Mouse (Mus musculus) olfactory bulb, adult 2 months (tissue): ENCODE data around the gene Flii. TPM values are rescaled to one million over a fixed set of nuclear protein-coding genes. Genes with fewer than 3 reads are reported as not detected.

ENCODE experiments used
- H3K27ac ChIP-seq: fragments of 200-500 bp; 2 replicates; pipeline ENCODE4 v1.5.1; 2012; ENCODE audit warnings: low read depth, low read length; ENCODE audit not compliant: insufficient read depth
- H3K4me1 ChIP-seq: fragments of 200-500 bp; 2 replicates; pipeline ENCODE4 v1.6.1; 2012; ENCODE audit warnings: low read length; ENCODE audit not compliant: control insufficient read depth, insufficient read depth
- H3K4me3 ChIP-seq: fragments of 200-500 bp; 2 replicates; pipeline ENCODE4 v1.5.1; 2012; ENCODE audit warnings: mild to moderate bottlenecking, low read depth, low read length, moderate library complexity; ENCODE audit not compliant: insufficient read depth
- CTCF ChIP-seq: fragments of 200-500 bp; IDR thresholded peaks from 2 replicates; pipeline ENCODE4 v1.5.1; 2012; ENCODE audit warnings: low read depth, mild to moderate bottlenecking, low read length, moderate library complexity; ENCODE audit not compliant: insufficient read depth
- POLR2A ChIP-seq: fragments of 200-500 bp; IDR thresholded peaks from 2 replicates; pipeline ENCODE4 v1.6.1; 2012; ENCODE audit warnings: mild to moderate bottlenecking, low read depth, low read length, moderate library complexity; ENCODE audit not compliant: insufficient read depth
- WGBS: fragments of 180-500 bp; shearing (Covaris S2); methylation state at CpG from one replicate; pipeline ENCODE4 v1.1.7; 2018; 5-methylcytosine and 5-hydroxymethylcytosine counted together
- polyA plus RNA-seq: library from polyadenylated mRNA; stranded (reverse); fragments of >200 nt; gene quantifications from 2 replicates; pipeline ENCODE4 v1.2.4, GENCODE M21; 2012; ENCODE audit warnings: low replicate concordance; ENCODE audit not compliant: missing spikeins, insufficient read depth, insufficient read length

Gene Flii
- polyA plus RNA-seq, 1 experiment = not detected

DNA sequence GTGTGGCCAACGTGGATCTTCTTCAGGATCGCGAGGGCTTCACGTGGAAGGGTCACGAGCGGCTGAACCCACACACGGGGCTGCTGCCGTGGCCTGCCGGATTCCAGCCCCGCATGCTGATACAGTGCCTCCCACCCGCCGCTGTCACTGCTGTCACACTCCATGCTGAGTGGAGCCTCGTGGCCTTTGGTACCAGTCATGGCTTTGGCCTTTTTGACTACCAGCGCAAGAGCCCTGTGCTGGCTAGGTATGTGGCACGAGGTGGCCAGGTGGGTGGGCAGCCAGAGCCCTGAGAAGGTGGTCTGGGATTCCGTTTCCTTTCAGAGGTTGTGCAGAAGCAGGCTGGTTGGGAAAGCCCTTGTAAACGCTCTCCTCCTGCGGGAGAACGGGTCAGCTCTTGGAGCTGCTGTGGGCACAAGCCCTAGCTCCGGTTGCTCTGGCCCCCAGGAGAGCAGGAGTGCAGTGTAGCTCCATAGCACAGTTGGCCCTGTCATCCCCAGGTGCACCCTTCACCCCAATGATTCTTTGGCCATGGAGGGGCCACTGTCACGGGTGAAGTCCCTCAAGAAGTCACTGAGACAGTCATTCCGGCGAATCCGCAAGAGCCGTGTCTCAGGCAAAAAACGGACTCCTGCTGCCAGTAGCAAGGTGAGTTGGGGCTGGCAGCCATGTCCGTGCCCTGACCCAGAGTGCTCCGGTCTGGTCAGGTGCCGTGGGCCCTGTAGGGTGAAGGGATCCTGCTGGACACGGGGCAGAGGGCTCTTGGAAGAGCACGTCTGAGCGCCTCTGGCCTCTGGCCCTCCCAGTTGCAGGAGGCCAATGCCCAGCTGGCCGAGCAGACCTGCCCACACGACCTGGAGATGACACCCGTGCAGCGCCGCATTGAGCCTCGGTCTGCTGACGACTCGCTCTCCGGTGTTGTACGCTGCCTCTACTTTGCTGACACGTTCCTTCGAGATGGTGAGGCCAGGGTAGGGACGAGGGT lies 17.3 kb downstream of the Flii start:
- TF ChIP-seq POLR2A (no peak), CTCF (no peak)
- H3K27ac ChIP-seq = no peak overlapping the region
- H3K4me3 ChIP-seq = no peak overlapping the region
- H3K4me1 ChIP-seq = peaks cover 29% of the 10 kb centered on the region
- 94% methylated on average over 45 of the region's 45 CpGs for WGBS

DNA sequence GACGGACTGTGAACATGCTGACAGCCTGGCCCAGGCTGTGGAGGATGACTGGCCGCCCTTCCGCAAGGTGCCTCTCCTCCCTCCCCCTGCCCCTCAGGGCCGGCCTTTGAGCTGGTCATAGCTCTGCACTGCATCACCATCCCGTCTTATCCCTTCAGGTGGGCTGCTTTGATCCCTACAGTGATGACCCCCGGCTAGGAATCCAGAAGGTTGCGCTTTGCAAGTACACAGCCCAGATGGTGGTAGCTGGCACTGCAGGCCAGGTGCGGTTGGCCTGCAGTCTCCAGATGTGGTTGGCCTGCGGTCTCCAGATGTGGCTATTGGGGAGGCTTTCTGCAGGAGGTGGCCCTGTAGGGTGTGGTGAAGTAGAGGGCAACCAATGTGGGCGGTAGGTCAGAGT lies 18.4 kb downstream of the Flii start:
- Histone ChIP-seq H3K4me1 (peaks cover 40% of the 10 kb centered on the region), H3K4me3 (no peak overlapping the region), H3K27ac (no peak overlapping the region)
- TF ChIP-seq CTCF = no peak
- no peak for TF ChIP-seq POLR2A
- 94% methylated on average over 10 of the region's 10 CpGs for WGBS

DNA sequence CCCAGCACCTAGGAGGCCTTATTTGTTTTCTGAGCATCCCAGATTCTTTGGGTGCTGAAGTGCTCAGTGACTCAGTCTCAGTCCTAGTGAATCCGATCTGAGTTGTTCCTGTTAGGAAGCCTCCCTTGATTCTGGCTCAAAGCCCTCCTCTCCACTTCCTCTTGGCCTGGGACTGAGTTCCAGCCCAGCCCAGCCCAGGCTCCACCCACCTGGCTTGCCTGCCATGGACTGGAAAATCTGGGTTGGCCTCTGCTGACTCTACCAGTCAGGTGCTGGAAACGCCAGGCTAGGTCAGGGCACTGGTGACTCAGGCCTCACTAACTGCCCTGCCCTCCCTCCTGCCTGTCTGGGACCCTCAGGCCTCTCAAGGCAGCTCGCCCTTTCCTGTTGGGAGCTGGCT lies 19.4 kb downstream of the Flii start:
- TF ChIP-seq CTCF (no peak), POLR2A (no peak)
- peaks cover 49% of the 10 kb centered on the region for H3K4me1 ChIP-seq
- H3K4me3 ChIP-seq = no peak overlapping the region
- H3K27ac ChIP-seq = no peak overlapping the region
- WGBS = 62% methylated on average over 3 of the region's 3 CpGs

DNA sequence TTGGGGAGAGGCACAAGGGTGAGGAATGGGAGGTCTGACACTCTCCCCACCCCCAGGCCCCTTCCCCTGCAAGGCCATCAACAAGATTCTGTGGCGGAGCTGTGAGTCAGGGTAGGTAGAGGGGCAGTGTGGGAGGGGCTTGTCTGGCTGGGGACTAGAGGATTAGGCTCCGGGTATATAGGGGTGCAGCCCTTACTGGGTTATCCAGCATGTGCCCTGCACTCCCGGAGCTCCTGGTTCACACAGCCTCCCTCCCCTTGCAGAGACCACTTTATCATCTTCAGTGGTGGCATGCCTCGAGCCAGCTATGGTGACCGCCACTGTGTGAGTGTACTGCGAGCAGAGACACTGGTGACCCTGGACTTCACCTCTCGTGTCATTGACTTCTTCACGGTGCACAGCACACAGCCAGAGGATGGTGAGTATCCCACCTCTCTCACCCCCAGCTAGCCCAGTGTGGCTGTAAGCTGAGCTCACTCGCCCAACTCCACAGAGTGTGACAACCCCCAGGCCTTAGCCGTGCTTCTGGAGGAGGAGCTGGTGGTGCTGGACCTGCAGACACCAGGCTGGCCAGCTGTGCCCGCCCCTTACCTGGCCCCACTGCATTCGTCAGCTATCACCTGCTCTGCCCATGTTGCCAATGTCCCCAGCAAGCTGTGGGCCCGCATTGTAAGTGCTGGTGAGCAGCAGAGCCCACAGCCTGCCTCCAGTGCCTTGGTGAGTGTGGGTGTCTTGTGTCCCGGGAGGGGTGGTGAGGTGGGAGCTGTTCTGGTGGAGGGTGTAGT lies 20.2 kb downstream of the Flii start:
- H3K4me3 ChIP-seq = no peak overlapping the region
- H3K27ac ChIP-seq = no peak overlapping the region
- TF ChIP-seq POLR2A = no peak
- no peak for TF ChIP-seq CTCF
- H3K4me1 ChIP-seq = peaks cover 54% of the 10 kb centered on the region
- 81% methylated on average over 14 of the region's 14 CpGs for WGBS

DNA sequence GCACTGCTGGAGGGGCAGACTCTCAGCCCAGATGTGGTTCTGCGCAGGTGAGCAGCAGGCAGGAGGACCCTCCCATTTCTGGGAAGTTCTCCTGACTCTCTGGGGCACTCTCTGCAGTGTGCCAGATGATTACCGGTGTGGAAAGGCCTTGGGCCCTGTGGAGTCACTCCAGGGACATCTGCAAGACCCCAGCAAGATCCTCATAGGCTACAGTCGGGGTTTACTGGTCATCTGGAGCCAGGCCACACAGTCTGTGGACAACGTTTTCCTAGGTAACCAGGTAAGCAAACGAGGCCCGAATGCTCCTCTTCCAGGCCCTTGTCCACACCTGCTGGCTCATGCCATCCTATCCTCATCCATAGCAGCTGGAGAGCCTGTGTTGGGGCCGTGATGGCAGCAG lies 21.0 kb downstream of the Flii start:
- Histone ChIP-seq H3K27ac (peak overlapping the region; percentile 57; the same call in 1 of the 2 replicates), H3K4me1 (peaks cover 58% of the 10 kb centered on the region), H3K4me3 (no peak overlapping the region)
- TF ChIP-seq POLR2A = no peak
- TF ChIP-seq CTCF = no peak
- WGBS = 86% methylated on average over 7 of the region's 7 CpGs

DNA sequence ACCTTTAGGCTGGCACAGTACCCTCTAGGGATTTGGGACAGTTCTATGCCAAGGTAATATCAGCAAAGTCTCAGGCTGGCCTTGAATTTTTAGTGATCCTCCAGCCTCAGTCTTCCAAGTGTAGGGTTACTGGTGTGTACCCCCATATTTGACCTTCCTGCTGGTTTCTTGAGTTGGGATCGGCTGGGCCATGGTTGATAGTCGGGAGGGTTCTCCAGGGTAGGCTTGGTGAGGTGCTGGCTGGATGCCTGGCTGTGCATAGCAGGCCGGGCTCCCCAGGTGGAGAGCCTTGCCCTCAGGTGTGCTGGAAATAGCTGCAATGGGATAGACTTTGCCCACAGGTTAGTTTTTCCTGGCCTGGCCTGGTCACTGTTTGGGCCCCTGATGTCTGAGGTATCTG lies 21.8 kb downstream of the Flii start:
- peaks cover 64% of the 10 kb centered on the region for H3K4me1 ChIP-seq
- no peak overlapping the region for H3K4me3 ChIP-seq
- H3K27ac ChIP-seq = peak overlapping the region; percentile 57
- WGBS = 88% methylated on average over 3 of the region's 3 CpGs
- no peak for TF ChIP-seq POLR2A
- no peak for TF ChIP-seq CTCF

DNA sequence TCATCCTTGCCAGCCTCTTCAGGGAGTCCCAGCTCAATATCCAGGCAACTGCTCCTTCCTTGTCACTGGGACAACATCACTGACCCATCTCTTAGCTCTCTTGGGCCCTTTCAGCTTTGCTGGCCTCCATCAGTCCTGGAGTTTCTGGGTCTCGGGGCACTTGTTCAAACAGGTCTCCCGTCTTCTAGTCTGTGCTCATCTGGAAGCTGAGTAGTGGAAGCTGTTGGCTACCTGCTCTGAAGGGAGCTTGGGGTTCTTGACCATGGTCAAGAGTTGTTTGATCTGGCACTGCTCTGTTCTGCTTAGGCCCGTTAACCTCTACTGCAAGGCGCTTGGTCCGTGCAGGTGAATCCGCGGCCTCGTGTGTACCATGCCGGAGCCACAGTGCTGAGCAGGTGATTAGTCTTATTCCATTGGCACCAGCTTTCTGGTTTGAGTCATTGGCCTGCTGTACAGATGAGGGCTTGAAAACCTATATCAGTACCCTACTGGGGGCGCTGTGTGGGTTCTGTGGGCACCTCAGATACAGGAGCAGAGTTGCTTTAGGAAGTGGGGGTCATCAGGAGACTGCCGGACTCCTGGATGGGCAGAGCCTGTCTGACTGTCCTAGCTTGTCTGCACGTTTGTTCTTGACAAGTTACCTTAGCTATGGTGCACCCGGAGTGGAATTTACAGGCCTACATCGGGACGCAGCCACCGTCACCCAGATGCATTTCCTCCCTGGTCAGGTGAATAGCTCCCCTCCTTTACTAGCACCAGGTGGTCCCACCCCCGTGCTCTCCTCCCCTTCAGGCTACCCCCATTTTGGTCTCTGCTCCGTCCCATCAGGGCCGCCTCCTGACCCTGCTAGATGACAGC lies 22.8 kb downstream of the Flii start:
- 90% methylated on average over 19 of the region's 19 CpGs for WGBS
- Histone ChIP-seq H3K4me3 (no peak overlapping the region), H3K4me1 (peaks cover 67% of the 10 kb centered on the region), H3K27ac (no peak overlapping the region)
- TF ChIP-seq CTCF = no peak
- TF ChIP-seq POLR2A = no peak

DNA sequence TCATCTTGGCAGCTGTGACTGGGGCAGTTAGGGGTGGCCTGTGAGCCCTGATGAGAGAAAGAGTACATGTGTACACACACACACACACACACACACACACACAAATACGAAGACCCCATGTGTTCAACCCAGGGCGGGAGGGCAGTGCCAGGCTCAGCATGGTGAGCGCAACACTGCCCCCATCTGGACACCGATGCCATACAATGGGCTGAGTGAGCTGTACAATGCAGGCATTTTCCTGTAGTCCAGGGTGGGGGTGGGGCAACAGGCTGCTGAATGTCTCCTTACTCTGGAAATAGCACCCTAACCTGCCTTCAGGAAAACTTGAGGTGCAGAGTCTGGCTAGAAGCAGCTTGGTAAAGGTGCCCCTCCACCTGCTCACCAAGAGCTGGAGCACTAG lies 23.9 kb downstream of the Flii start:
- TF ChIP-seq CTCF (no peak), POLR2A (no peak)
- H3K27ac ChIP-seq = no peak overlapping the region
- 10% methylated on average over 4 of the region's 4 CpGs for WGBS
- peaks cover 73% of the 10 kb centered on the region for H3K4me1 ChIP-seq
- no peak overlapping the region for H3K4me3 ChIP-seq

DNA sequence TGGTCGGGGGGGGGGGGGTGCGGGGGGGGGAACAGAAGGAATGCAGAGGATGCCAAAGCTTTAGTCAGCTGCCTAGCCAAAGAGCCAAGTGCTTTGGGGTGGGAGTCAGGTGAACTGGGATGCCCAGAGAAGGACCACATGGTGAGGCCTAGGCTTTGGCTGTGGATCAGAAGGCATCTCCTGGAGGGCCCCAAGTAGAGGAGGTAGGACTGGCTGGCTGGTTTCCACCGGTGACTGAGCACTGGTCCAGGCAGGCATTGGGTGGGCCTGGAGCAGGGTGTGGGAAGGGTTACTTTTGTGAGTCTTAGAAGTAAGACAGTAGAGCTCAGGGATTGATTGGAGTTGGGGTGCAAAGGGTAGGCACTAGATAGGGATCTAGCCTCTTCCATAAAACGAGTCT lies 25.5 kb downstream of the Flii start:
- Histone ChIP-seq H3K4me1 (peaks cover 60% of the 10 kb centered on the region), H3K4me3 (no peak overlapping the region), H3K27ac (no peak overlapping the region)
- WGBS = 71% methylated on average over 3 of the region's 4 CpGs
- TF ChIP-seq CTCF = no peak
- TF ChIP-seq POLR2A = no peak
